Mouse (Mus musculus): ENCODE data around the gene Gcsh. TPM values are rescaled to one million over a fixed set of nuclear protein-coding genes. Genes with fewer than 3 reads are reported as not detected.

Gcsh gene
- total RNA-seq (2023): 9.5 TPM

GRCm38 (mm10) chr8:116993095-116993867, at the start of gene Gcsh:
TSS of gene Gcsh (minus strand) at chr8:116993537.

GRCm38 (mm10) chr8:116978631-116979256, 14.6 kb downstream of the Gcsh start, which contains the start of gene 1700030J22Rik:
TSS of gene 1700030J22Rik (minus strand) at chr8:116978959.

GRCm38 (mm10) chr8:116943161-116943554, 50.2 kb downstream of the Gcsh start, which contains the start of gene Atmin:
TSS of gene Atmin (plus strand) at chr8:116943393.

Other genes starting within 250 kb of the Gcsh start
- gene Cmc2, start 72.1 kb downstream of the Gcsh start, total RNA-seq (2023): 6.7 TPM
- gene Cenpn, start 71.8 kb downstream of the Gcsh start, total RNA-seq (2023): 2.4 TPM
- 17.1 TPM for gene Atmin, start 50.1 kb downstream of the Gcsh start, total RNA-seq (2023)
- gene 1700030J22Rik, start 14.6 kb downstream of the Gcsh start, total RNA-seq (2023): 0.38 TPM
- not detected for gene Pkd1l2, start 88.9 kb upstream of the Gcsh start, total RNA-seq (2023)
- gene Bco1, start 102.3 kb upstream of the Gcsh start, total RNA-seq (2023): not detected
- 10.9 TPM for gene Gan, start 164.6 kb upstream of the Gcsh start, total RNA-seq (2023)